Mouse (Mus musculus) megakaryocyte, adult 5-6 weeks (primary cell): ENCODE measurements around the gene Nsg1. TPM values are rescaled to one million over a fixed set of nuclear protein-coding genes. Genes with fewer than 3 reads are reported as not detected.

Experiments used
- total RNA-seq, 2 experiments: library from RNA; stranded (forward) in 1 of 2; stranded (reverse) in 1 of 2; fragments of 153-499, 151-499 nt in 1 of 2; fragments of 221-1000, 200-1000 nt in 1 of 2; gene quantifications; 2 replicates each; pipeline versions ENCODE4 v1.2.3 to v1.2.4; 2015 to 2017

The Nsg1 gene
- total RNA-seq, 2 experiments from 2014 or later: 1.2 TPM; not detected in 1

Other genes with a start within 250 kb of the Nsg1 start
- 22.8 and 28.6 TPM in 2 replicates for gene Stx18, start 121.2 kb downstream of the Nsg1 start, total RNA-seq (2015)
- gene Stx18, start 121.2 kb downstream of the Nsg1 start, total RNA-seq (2017): 36.1 and 49.0 TPM in 2 replicates
- 4.4 and 6.0 TPM in 2 replicates for gene Zbtb49, start 60.5 kb upstream of the Nsg1 start, total RNA-seq (2015)
- 4.0 and 7.7 TPM in 2 replicates for gene Zbtb49, start 60.5 kb upstream of the Nsg1 start, total RNA-seq (2017)
- gene Lyar, start 60.6 kb upstream of the Nsg1 start, total RNA-seq (2015): 27.6 and 33.7 TPM in 2 replicates
- 28.1 and 45.1 TPM in 2 replicates for gene Lyar, start 60.6 kb upstream of the Nsg1 start, total RNA-seq (2017)
- 95.8 and 96.8 TPM in 2 replicates for gene Tmem128, start 100.3 kb upstream of the Nsg1 start, total RNA-seq (2015)
- gene Tmem128, start 100.3 kb upstream of the Nsg1 start, total RNA-seq (2017): 32.3 and 34.5 TPM in 2 replicates
- gene Otop1, start 116.1 kb upstream of the Nsg1 start, total RNA-seq (2015): not detected in 2 replicates
- gene Otop1, start 116.1 kb upstream of the Nsg1 start, total RNA-seq (2017): not detected in 2 replicates
- not detected in 2 replicates for gene Drd5, start 159.5 kb upstream of the Nsg1 start, total RNA-seq (2015)
- not detected in 2 replicates for gene Drd5, start 159.5 kb upstream of the Nsg1 start, total RNA-seq (2017)